Mouse (Mus musculus) large intestine, adult 2 months (tissue): ENCODE measurements around the gene Slc35a3. TPM values are rescaled to one million over a fixed set of nuclear protein-coding genes. Genes with fewer than 3 reads are reported as not detected.
A peak's percentile ranks its signal among the peaks of the same experiment; 100 is the strongest.
"Not testable (repeated sequence)": the region's sequence is repeated elsewhere in the genome, so short reads cannot be mapped to it uniquely, and the experiment has no call there.

Experiments
- DNase-seq: peaks from one replicate; pipeline ENCODE4 v3.0.0-alpha.2; 2012; ENCODE audit warnings: low read depth, low spot score
- WGBS: fragments of 180-500 bp; shearing (Covaris S2); methylation state at CpG from one replicate; pipeline ENCODE4 v1.1.7; 2018; 5-methylcytosine and 5-hydroxymethylcytosine counted together
- polyA plus RNA-seq: library from polyadenylated mRNA; depleted of rRNA; stranded (reverse); fragments of >200 nt; gene quantifications from 2 replicates; pipeline ENCODE4 v1.2.3, GENCODE M21; 2012; rRNA removed

The Slc35a3 gene
- polyA plus RNA-seq, result 13.1 and 21.1 TPM in 2 replicates

DNA sequence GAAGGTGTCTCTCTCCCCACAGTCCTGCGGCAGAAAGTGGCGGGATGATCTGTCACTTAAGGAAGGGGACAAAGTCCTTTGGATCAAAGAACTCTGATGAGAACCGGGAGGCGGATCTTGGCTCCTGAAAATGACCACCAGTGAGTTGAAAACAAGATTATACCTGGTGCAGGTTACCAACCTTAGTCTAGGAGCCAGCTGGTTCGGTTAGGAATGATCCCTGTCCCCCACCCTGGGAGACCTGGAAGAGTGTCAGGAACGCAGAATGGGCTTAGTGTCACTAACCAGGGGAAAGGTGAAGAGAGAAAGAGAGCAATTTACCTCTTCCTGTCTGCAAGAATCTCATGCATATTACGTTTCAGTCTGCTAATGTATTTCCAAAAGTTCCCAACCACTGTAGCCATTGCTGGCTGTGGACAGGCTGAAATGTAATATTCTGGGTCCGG lies at the start of gene Slc35a3:
TSS of gene Slc35a3 (minus strand) at position 396 of the 446 bp plus-strand sequence.
- 2% methylated on average over 8 of the region's 8 CpGs for WGBS
- DNase-seq, result no peak

DNA sequence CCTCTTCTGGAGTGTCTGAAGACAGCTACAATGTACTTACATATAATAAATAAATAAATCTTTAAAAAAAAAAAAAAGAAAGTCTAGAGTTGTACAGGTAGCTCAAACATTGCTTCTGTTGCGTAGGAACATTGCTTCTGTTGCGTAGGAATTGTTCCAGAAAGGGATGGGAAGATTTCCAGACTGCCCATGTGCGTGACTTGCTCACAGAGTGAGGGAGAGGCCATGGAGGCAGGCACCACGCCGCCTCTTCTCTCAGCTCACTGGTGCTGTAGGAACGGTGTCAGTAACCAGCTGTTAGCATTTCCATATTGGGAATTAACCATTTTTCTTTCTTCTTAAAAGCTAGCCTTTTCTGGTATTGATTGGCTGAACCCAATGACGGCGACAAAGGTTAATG lies 40.2 kb upstream of the Slc35a3 start:
- DNase-seq, result no peak
- 93% methylated on average over 8 of the region's 8 CpGs for WGBS

DNA sequence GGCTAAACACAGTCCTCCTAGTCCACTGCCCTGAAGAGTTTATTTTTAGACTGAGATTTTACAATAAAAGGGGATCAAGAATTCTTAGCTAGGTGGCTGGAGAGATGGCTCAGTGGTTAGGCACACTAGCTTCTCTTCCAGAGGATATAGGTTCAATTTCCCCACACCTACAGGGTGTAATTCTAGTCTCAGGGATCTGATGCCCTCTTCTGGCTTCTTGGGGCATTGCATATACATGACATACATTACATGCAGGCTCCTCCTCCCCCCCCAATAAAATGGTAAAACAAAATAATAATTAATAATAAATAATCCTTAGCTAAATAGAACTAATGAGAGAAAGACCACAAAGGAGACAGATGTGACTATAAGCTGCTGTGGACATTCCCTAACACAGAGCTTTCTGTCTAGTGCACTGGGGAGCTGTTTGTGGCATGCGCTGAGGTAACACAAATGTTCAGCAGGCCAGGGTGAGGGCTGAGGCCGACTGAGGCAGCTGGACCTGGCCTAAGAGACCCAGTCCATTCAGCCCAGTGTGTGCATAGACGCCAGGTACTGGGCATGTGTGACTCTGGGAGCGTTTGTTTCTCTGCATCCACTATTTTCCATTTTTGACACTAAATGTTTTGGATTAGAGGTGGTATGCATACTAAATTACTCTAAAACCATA lies 38.7 kb upstream of the Slc35a3 start:
- no peak for DNase-seq
- WGBS, result 81% methylated on average over 4 of the region's 4 CpGs

- no peak for DNase-seq
- WGBS, result 61% methylated on average over 8 of the region's 8 CpGs
Observed at GRCm38 (mm10) chr3:116748391-116749170, 36.0 kb upstream of the Slc35a3 start.

GRCm38 (mm10) chr3:116747648-116748047 lies 35.0 kb upstream of the Slc35a3 start:
- DNase-seq, result not testable (repeated sequence)
- 95% methylated on average over 7 of the region's 7 CpGs for WGBS

DNA sequence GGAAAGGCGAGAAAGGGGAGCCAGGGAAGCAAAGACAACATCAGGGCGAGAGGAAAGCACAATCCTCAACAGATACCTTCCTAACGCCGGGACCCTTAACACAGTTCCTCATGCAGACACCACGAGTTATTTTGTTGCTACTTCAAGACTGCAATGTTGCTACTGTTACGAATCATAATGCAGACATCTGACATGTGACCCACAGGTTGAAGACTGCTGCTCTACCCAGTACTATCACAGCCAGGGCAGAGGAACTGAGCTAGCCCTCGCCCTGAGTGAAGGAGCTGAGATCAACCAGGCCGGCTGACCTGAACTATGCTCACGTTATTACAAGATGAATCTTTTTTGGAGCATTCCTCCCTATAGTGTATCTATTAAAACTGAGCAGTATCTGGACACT lies 28.3 kb upstream of the Slc35a3 start:
- WGBS, result 62% methylated on average over 9 of the region's 9 CpGs
- DNase-seq, result no peak

DNA sequence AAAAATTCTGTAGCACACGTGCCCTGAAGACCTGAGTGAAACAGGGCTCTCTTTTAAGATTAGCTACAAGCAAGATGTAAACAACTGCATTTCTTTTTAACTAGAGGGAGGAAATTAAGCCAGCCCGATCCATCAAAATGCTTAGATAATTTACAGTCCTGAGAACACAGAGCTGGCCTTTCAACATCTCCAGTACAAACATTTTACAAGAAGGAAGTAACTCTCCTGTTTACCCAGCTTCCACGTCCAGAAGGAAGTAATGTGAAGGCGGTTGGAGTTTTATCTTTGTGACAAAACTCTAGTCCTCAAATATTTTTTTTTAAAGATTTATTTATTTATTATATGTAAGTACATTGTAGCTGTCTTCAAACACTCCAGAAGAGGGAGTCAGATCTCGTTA lies 27.5 kb upstream of the Slc35a3 start:
- DNase-seq, result no peak
- WGBS, result 12% methylated on average over 5 of the region's 5 CpGs

- DNase-seq, result no peak
- WGBS, result 51% methylated on average over 8 of the region's 8 CpGs
Observed at GRCm38 (mm10) chr3:116737326-116737731, 24.7 kb upstream of the Slc35a3 start.

GRCm38 (mm10) chr3:116729483-116730174 lies 17.0 kb upstream of the Slc35a3 start:
- 76% methylated on average over 2 of the region's 2 CpGs for WGBS
- DNase-seq, result no peak

GRCm38 (mm10) chr3:116726807-116727206 lies 14.2 kb upstream of the Slc35a3 start:
- 10% methylated on average over 9 of the region's 9 CpGs for WGBS

DNA sequence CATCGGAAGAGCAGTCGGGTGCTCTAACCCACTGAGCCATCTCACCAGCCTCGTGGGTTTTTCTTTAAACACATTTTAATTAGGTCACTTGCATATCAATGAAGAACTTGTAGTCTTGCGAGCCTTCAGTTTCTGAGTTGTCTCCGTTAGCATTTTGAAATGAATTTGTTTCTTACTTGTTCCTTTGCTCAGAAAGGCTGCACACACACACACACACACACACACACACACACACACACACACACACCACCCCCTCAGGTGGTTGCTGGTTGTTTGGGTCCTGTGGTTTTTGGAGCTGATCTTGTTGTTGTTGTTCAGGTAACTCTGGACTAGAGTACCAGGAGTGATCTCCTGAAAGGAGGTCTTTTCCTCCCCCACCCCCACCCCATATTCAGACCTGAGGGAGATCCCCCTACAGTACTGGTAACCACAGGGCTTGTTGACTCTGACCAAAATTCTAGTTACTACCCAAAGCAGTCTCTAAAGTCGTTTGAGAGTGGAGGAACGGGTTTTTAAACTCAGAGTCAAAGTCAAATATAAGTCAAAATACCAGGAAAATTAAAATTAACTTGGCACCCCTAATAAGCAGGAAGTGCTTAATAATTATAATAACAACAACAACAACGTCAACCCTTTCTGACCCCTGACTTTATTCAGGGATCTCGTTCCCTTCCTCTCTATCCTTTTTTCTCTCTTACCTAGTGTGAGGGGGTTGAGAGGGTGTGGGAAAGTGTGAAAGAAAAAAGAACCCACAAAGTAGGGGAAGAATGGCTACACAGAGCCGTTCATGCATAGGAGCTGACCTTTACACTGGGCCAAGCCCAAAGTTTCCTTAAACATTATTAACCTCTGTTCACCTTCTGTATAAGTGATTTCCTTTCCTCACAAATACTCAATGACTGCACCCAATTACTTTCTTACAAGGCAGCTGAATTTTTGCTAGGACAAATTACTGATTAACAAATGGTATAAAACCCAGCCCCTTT lies 11.2 kb upstream of the Slc35a3 start:
- no peak for DNase-seq
- 37% methylated on average over 10 of the region's 10 CpGs for WGBS

More at GRCm38 (mm10) chr3:116726807-116727206, 14.2 kb upstream of the Slc35a3 start:
- peak; percentile 99 for DNase-seq

DNA sequence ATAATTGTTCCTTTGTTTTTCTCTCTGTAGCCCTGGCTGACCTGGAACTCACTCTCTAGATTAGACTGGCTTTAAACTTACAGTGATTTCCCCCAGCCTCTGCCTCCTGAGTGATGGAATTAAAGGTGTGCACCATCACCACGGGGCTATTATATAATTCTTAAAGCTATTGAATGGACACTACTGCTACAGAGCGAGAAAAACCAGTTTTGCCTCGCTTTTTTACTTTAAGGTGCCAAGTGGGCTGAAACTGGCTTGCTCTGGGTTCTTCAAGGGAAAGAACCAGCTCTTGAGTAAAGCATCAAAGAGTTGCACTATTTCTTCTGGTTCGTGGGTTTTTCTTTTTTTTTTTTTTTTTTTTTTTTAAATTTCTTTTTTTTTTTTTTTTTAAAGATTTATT lies 10.3 kb upstream of the Slc35a3 start:
- 25% methylated on average over 4 of the region's 4 CpGs for WGBS
- no peak for DNase-seq

DNA sequence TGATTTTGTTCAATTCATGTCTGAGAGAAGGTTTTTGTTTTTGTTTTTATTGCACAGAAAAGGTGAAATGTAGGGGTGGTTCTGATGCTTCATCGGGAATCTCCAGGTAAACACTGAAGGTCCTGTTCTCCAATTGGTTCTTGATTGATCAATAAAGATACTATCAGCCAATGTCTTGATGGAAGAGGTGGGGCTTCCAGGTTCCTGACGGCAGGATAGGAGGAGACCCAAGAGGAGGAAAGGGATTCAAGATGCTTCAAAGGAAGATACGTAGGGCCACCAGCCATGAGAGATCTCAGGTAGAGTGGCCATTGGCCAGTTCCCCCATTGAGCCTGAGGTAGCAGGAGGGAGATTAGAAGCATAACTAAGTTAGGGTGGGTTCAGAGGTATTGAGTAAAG lies 6.3 kb upstream of the Slc35a3 start:
- no peak for DNase-seq
- 40% methylated on average over 3 of the region's 3 CpGs for WGBS

GRCm38 (mm10) chr3:116713031-116713430 lies 400 bp upstream of the Slc35a3 start:
- WGBS, result 9% methylated on average over 5 of the region's 5 CpGs
- DNase-seq, result no peak

GRCm38 (mm10) chr3:116711624-116712435 lies 801 bp downstream of the Slc35a3 start:
- under 1% methylated on average over 84 of the region's 85 CpGs for WGBS
- DNase-seq, result no peak

DNA sequence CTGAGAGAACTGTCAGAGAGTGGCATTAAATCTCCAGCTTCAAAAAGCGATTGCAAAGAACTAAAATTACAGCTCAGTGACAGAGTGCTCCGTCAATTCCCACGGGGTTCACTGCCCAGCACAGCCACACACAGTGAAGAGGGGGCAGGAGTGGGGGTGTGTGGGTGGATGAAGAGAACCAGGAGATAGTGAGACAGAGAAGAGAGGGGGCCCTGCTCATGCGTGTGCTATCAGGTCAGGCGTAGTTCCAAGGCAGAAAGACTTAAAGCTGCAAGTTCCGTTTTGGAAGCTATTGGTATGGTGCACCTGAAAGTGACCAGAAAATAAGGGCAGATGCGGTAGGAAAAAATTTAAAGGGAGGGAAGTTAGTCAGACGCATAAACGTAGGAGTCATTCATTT lies 1.7 kb downstream of the Slc35a3 start:
- DNase-seq, result no peak
- WGBS, result 11% methylated on average over 9 of the region's 9 CpGs

GRCm38 (mm10) chr3:116705637-116706204 lies 6.9 kb downstream of the Slc35a3 start:
- WGBS, result 59% methylated on average over 1 of the region's 1 CpGs

DNA sequence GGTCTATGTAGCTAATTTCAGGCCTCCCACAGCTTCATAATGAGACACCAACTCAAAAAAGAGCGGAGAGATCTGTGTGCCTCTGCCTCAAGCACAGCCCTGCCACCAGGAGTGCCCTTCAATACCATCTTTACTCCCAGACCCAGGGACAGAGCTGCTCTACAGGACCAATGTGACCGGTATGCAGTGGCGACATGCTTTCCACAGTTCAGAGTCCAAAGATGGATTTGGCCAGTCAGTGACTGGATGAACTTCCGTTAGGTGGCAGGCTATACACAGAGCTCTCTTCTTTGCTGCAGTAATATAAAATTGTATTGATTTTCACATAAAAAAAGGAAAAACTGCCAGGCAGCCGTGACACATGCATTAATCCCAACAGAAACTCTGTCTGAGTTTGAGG lies 8.8 kb downstream of the Slc35a3 start:
- 38% methylated on average over 5 of the region's 5 CpGs for WGBS
- no peak for DNase-seq

More at GRCm38 (mm10) chr3:116705637-116706204, 6.9 kb downstream of the Slc35a3 start:
- no peak for DNase-seq
